Mouse (Mus musculus): ENCODE data around the gene Fbxo17. TPM values are rescaled to one million over a fixed set of nuclear protein-coding genes. Genes with fewer than 3 reads are reported as not detected.
"Not testable (repeated sequence)": the region's sequence is repeated elsewhere in the genome, so short reads cannot be mapped to it uniquely, and the experiment has no call there.

The Fbxo17 gene
- polyA plus RNA-seq, 1 experiment, result 6.2 TPM

GRCm38 (mm10) chr7:28694966-28695511 lies 21.6 kb upstream of the Fbxo17 start:
- peaks cover 16% of the 10 kb centered on the region for H3K4me1 ChIP-seq (replicated peaks; ENCODE audit: control insufficient read depth, insufficient read depth, low read length)
- H3K27ac ChIP-seq (ENCODE audit: control insufficient read depth, insufficient read depth, low read length), result no peak overlapping the region
- no peak for DNase-seq
- 61% methylated on average over 8 of the region's 8 CpGs for WGBS
- no peaks in the 10 kb centered on the region for H3K36me3 ChIP-seq (ENCODE audit: control insufficient read depth, insufficient read depth, low read length)
- no peaks in the 10 kb centered on the region for H3K27me3 ChIP-seq (ENCODE audit: control insufficient read depth, insufficient read depth, low read length)
- H3K4me3 ChIP-seq (ENCODE audit: control insufficient read depth, insufficient read depth, low read length), result no peak overlapping the region
- TF ChIP-seq CTCF (IDR thresholded peaks at IDR 0.05; ENCODE audit: borderline replicate concordance, control insufficient read depth, extremely low read depth, insufficient read depth, low read length, poor library complexity), result no peak
- TF ChIP-seq POLR2A (IDR thresholded peaks at IDR 0.05; ENCODE audit: control insufficient read depth, extremely low read depth, insufficient read depth, low read length, poor library complexity), result no peak

- 96% methylated on average over 11 of the region's 11 CpGs for WGBS
- TF ChIP-seq POLR2A (IDR thresholded peaks at IDR 0.05; ENCODE audit: control insufficient read depth, extremely low read depth, insufficient read depth, low read length, poor library complexity) (no peak), CTCF (IDR thresholded peaks at IDR 0.05; ENCODE audit: borderline replicate concordance, control insufficient read depth, extremely low read depth, insufficient read depth, low read length, poor library complexity) (no peak)
- DNase-seq, result no peak
- Histone ChIP-seq H3K4me3 (ENCODE audit: control insufficient read depth, insufficient read depth, low read length) (no peak overlapping the region), H3K27ac (ENCODE audit: control insufficient read depth, insufficient read depth, low read length) (no peak overlapping the region), H3K36me3 (ENCODE audit: control insufficient read depth, insufficient read depth, low read length) (no peaks in the 10 kb centered on the region), H3K27me3 (ENCODE audit: control insufficient read depth, insufficient read depth, low read length) (no peaks in the 10 kb centered on the region), H3K4me1 (replicated peaks; ENCODE audit: control insufficient read depth, insufficient read depth, low read length) (peaks cover 16% of the 10 kb centered on the region)
Observed at GRCm38 (mm10) chr7:28697277-28697676, 19.3 kb upstream of the Fbxo17 start.

- peaks cover 5% of the 10 kb centered on the region for H3K4me1 ChIP-seq (replicated peaks; ENCODE audit: control insufficient read depth, insufficient read depth, low read length)
- WGBS, result 98% methylated on average over 4 of the region's 4 CpGs
- no peaks in the 10 kb centered on the region for H3K36me3 ChIP-seq (ENCODE audit: control insufficient read depth, insufficient read depth, low read length)
- H3K4me3 ChIP-seq (ENCODE audit: control insufficient read depth, insufficient read depth, low read length), result no peak overlapping the region
- no peak overlapping the region for H3K27ac ChIP-seq (ENCODE audit: control insufficient read depth, insufficient read depth, low read length)
- H3K27me3 ChIP-seq (ENCODE audit: control insufficient read depth, insufficient read depth, low read length), result no peaks in the 10 kb centered on the region
- no peak for TF ChIP-seq POLR2A (IDR thresholded peaks at IDR 0.05; ENCODE audit: control insufficient read depth, extremely low read depth, insufficient read depth, low read length, poor library complexity)
- TF ChIP-seq CTCF (IDR thresholded peaks at IDR 0.05; ENCODE audit: borderline replicate concordance, control insufficient read depth, extremely low read depth, insufficient read depth, low read length, poor library complexity), result no peak
- DNase-seq, result no peak
Observed at GRCm38 (mm10) chr7:28700269-28700668, 16.3 kb upstream of the Fbxo17 start.

DNA sequence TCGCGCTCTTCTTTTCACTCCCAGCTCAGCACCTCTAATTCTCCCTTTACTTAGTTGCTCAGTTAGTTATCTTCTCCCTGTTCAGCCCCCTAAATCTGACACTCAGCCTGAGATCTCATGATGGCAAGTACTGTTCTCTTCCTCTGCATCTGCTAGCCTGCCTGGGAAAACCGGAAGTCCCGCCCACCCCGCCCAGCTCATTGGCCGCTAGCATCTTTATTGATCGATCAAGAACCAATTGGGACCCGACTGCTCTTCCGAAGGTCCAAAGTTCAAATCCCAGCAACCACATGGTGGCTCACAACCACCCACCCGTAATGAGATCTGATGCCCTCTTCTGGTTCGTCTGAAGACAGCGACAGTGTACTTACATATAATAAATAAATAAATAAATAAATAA lies 15.3 kb upstream of the Fbxo17 start:
- DNase-seq, result not testable (repeated sequence)
- WGBS, result 96% methylated on average over 12 of the region's 12 CpGs

DNA sequence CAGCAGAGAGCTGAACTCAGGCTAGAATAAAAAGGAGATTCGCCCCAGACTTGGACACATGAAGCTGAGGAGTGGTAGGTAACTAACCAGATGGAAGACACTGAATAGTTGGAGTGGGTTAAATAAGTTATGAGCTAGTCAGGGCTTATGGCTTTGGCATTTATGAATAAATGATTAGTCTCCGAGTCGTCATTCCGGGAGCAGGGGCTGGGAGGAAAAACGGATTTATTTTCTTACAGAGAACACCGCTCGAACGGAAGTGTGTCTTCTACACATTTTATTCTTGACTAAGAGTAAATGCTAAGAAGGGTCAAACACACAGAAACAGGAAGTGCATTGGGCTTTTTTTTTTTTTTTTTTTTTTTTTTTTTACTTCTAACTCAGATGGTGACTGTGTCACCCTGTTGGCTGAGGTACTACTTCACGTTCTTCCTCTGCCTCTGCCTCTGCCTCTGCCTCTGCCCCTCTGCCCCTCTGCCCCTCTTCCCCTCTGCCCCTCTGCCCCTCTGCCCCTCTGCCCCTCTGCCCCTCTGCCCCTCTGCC lies 13.9 kb upstream of the Fbxo17 start:
- Histone ChIP-seq H3K4me3 (ENCODE audit: control insufficient read depth, insufficient read depth, low read length) (no peak overlapping the region), H3K27me3 (ENCODE audit: control insufficient read depth, insufficient read depth, low read length) (no peaks in the 10 kb centered on the region), H3K36me3 (ENCODE audit: control insufficient read depth, insufficient read depth, low read length) (no peaks in the 10 kb centered on the region), H3K4me1 (replicated peaks; ENCODE audit: control insufficient read depth, insufficient read depth, low read length) (peaks cover 5% of the 10 kb centered on the region), H3K27ac (ENCODE audit: control insufficient read depth, insufficient read depth, low read length) (peak overlapping the region; percentile 50)
- DNase-seq, result peak; percentile 22
- TF ChIP-seq POLR2A (IDR thresholded peaks at IDR 0.05; ENCODE audit: control insufficient read depth, extremely low read depth, insufficient read depth, low read length, poor library complexity) (no peak), CTCF (IDR thresholded peaks at IDR 0.05; ENCODE audit: borderline replicate concordance, control insufficient read depth, extremely low read depth, insufficient read depth, low read length, poor library complexity) (no peak)
- WGBS, result 14% methylated on average over 9 of the region's 9 CpGs

More for the DNA sequence above, 15.3 kb upstream of the Fbxo17 start:
- not testable (repeated sequence) for H3K4me1 ChIP-seq (replicated peaks; ENCODE audit: control insufficient read depth, insufficient read depth, low read length); H3K27me3 ChIP-seq (ENCODE audit: control insufficient read depth, insufficient read depth, low read length); H3K4me3 ChIP-seq (ENCODE audit: control insufficient read depth, insufficient read depth, low read length); H3K27ac ChIP-seq (ENCODE audit: control insufficient read depth, insufficient read depth, low read length); H3K36me3 ChIP-seq (ENCODE audit: control insufficient read depth, insufficient read depth, low read length)

- DNase-seq, result no peak
- no peak for TF ChIP-seq POLR2A (IDR thresholded peaks at IDR 0.05; ENCODE audit: control insufficient read depth, extremely low read depth, insufficient read depth, low read length, poor library complexity)
- TF ChIP-seq CTCF (IDR thresholded peaks at IDR 0.05; ENCODE audit: borderline replicate concordance, control insufficient read depth, extremely low read depth, insufficient read depth, low read length, poor library complexity), result no peak
- Histone ChIP-seq H3K4me3 (ENCODE audit: control insufficient read depth, insufficient read depth, low read length) (no peak overlapping the region), H3K36me3 (ENCODE audit: control insufficient read depth, insufficient read depth, low read length) (no peaks in the 10 kb centered on the region), H3K27ac (ENCODE audit: control insufficient read depth, insufficient read depth, low read length) (no peak overlapping the region), H3K4me1 (replicated peaks; ENCODE audit: control insufficient read depth, insufficient read depth, low read length) (no peaks in the 10 kb centered on the region), H3K27me3 (ENCODE audit: control insufficient read depth, insufficient read depth, low read length) (no peaks in the 10 kb centered on the region)
Observed at GRCm38 (mm10) chr7:28709454-28709853, 7.2 kb upstream of the Fbxo17 start.

GRCm38 (mm10) chr7:28710962-28711361 lies 5.6 kb upstream of the Fbxo17 start:
- DNase-seq, result no peak
- WGBS, result 69% methylated on average over 3 of the region's 3 CpGs

More at GRCm38 (mm10) chr7:28710962-28711361, 5.6 kb upstream of the Fbxo17 start:
- no peak for TF ChIP-seq POLR2A (IDR thresholded peaks at IDR 0.05; ENCODE audit: control insufficient read depth, extremely low read depth, insufficient read depth, low read length, poor library complexity)
- no peak for TF ChIP-seq CTCF (IDR thresholded peaks at IDR 0.05; ENCODE audit: borderline replicate concordance, control insufficient read depth, extremely low read depth, insufficient read depth, low read length, poor library complexity)
- H3K4me1 ChIP-seq (replicated peaks; ENCODE audit: control insufficient read depth, insufficient read depth, low read length), result no peaks in the 10 kb centered on the region
- no peaks in the 10 kb centered on the region for H3K27me3 ChIP-seq (ENCODE audit: control insufficient read depth, insufficient read depth, low read length)
- no peak overlapping the region for H3K4me3 ChIP-seq (ENCODE audit: control insufficient read depth, insufficient read depth, low read length)
- no peaks in the 10 kb centered on the region for H3K36me3 ChIP-seq (ENCODE audit: control insufficient read depth, insufficient read depth, low read length)
- no peak overlapping the region for H3K27ac ChIP-seq (ENCODE audit: control insufficient read depth, insufficient read depth, low read length)
